Mouse (Mus musculus) ovary, postnatal 36 days (tissue): ENCODE data around the gene D930020B18Rik.

Experiments used
- DNase-seq: peaks from one replicate; pipeline ENCODE4 v3.0.0; 2022; ENCODE audit warnings: low spot score, mixed read lengths

Gene D930020B18Rik

GRCm38 (mm10) chr10:121640150-121640930, 1.0 kb upstream of the D930020B18Rik start:
- no peak for DNase-seq

GRCm38 (mm10) chr10:121640944-121641271, 480 bp upstream of the D930020B18Rik start:
- no peak for DNase-seq

GRCm38 (mm10) chr10:121642054-121642947, 913 bp downstream of the D930020B18Rik start:
- DNase-seq = no peak

- DNase-seq = no peak
Measured at GRCm38 (mm10) chr10:121646294-121646693, 4.9 kb downstream of the D930020B18Rik start.

- no peak for DNase-seq
Measured at GRCm38 (mm10) chr10:121653079-121653478, 11.7 kb downstream of the D930020B18Rik start.

GRCm38 (mm10) chr10:121655907-121656306, 14.5 kb downstream of the D930020B18Rik start:
- DNase-seq = no peak

GRCm38 (mm10) chr10:121662711-121663110, 21.3 kb downstream of the D930020B18Rik start:
- DNase-seq = no peak

GRCm38 (mm10) chr10:121663599-121663998, 22.2 kb downstream of the D930020B18Rik start:
- DNase-seq = no peak

GRCm38 (mm10) chr10:121665631-121666145, 24.3 kb downstream of the D930020B18Rik start:
- no peak for DNase-seq

- DNase-seq = no peak
Measured at GRCm38 (mm10) chr10:121669103-121669502, 27.7 kb downstream of the D930020B18Rik start.

GRCm38 (mm10) chr10:121677019-121677418, 35.6 kb downstream of the D930020B18Rik start:
- no peak for DNase-seq

GRCm38 (mm10) chr10:121680902-121681301, 39.5 kb downstream of the D930020B18Rik start:
- no peak for DNase-seq

GRCm38 (mm10) chr10:121682539-121682938, 41.2 kb downstream of the D930020B18Rik start:
- DNase-seq = no peak

GRCm38 (mm10) chr10:121686153-121686660, 44.8 kb downstream of the D930020B18Rik start:
- DNase-seq = no peak

GRCm38 (mm10) chr10:121687511-121687910, 46.1 kb downstream of the D930020B18Rik start:
- DNase-seq = no peak

GRCm38 (mm10) chr10:121689591-121690314, 48.4 kb downstream of the D930020B18Rik start:
- DNase-seq = peak; percentile 57

GRCm38 (mm10) chr10:121692944-121693579, 51.7 kb downstream of the D930020B18Rik start:
- no peak for DNase-seq

- no peak for DNase-seq
Measured at GRCm38 (mm10) chr10:121694567-121694966, 53.2 kb downstream of the D930020B18Rik start.

GRCm38 (mm10) chr10:121701296-121702248, 60.2 kb downstream of the D930020B18Rik start:
- peak; percentile 28 for DNase-seq

- DNase-seq = peak; percentile 11
Measured at GRCm38 (mm10) chr10:121703619-121704018, 62.2 kb downstream of the D930020B18Rik start.
